Mouse (Mus musculus): ENCODE measurements around the gene Cox15.

- TF ChIP-seq CTCF (IDR thresholded peaks at IDR 0.05; ENCODE audit: borderline replicate concordance, insufficient read depth, low read depth, low read length), result no peak
- TF ChIP-seq POLR2A (IDR thresholded peaks at IDR 0.05; ENCODE audit: borderline replicate concordance, insufficient read depth, low read length), result no peak
Measured at GRCm38 (mm10) chr19:43692815-43693214, 60.0 kb downstream of the Cox15 start.
